Mouse (Mus musculus): ENCODE results near the gene Nr2e1. TPM values are rescaled to one million over a fixed set of nuclear protein-coding genes. Genes with fewer than 3 reads are reported as not detected.
A peak's percentile ranks its signal among the peaks of the same experiment; 100 is the strongest.

Nr2e1 gene
- polyA plus RNA-seq (2012; ENCODE audit: insufficient read depth, insufficient read length, low replicate concordance, missing spikeins), result not detected in 2 replicates

- 1% methylated on average over 43 of the region's 43 CpGs for WGBS
- peak; percentile 37; the same call in 1 of the 2 replicates for TF ChIP-seq CTCF (IDR thresholded peaks at IDR 0.05; ENCODE audit: insufficient read depth, low read depth, low read length)
- TF ChIP-seq POLR2A (IDR thresholded peaks at IDR 0.05; ENCODE audit: insufficient read depth, low read depth, low read length), result no peak
- peak within 1 kb of the TSS; percentile 34 for H3K4me3 ChIP-seq (ENCODE audit: insufficient read depth, low read depth, low read length)
- H3K27ac ChIP-seq (ENCODE audit: insufficient read depth, low read depth, low read length), result no peak within 1 kb of the TSS
- H3K4me1 ChIP-seq (ENCODE audit: control insufficient read depth, insufficient read depth, low read length), result peaks cover 26% of the 10 kb centered on the region
Observed at GRCm38 (mm10) chr10:42583157-42583872, at the start of gene Nr2e1, which contains the start of gene Ostm1. Gene Nr2e1 (minus strand): TSS chr10:42583632. Gene Ostm1 (plus strand): TSS chr10:42583822.

GRCm38 (mm10) chr10:42632453-42633360 is 49.3 kb upstream of the Nr2e1 start:
- Histone ChIP-seq H3K27ac (ENCODE audit: insufficient read depth, low read depth, low read length) (no peak overlapping the region), H3K4me1 (ENCODE audit: control insufficient read depth, insufficient read depth, low read length) (peaks cover 11% of the 10 kb centered on the region; the same call in 1 of the 2 replicates), H3K4me3 (ENCODE audit: insufficient read depth, low read depth, low read length) (no peak overlapping the region)
- TF ChIP-seq CTCF (IDR thresholded peaks at IDR 0.05; ENCODE audit: insufficient read depth, low read depth, low read length), result no peak
- TF ChIP-seq POLR2A (IDR thresholded peaks at IDR 0.05; ENCODE audit: insufficient read depth, low read depth, low read length), result no peak
- WGBS, result 5% methylated on average over 39 of the region's 39 CpGs

- peaks cover 11% of the 10 kb centered on the region; the same call in 1 of the 2 replicates for H3K4me1 ChIP-seq (ENCODE audit: control insufficient read depth, insufficient read depth, low read length)
- WGBS, result 5% methylated on average over 42 of the region's 42 CpGs
- H3K27ac ChIP-seq (ENCODE audit: insufficient read depth, low read depth, low read length), result no peak overlapping the region
- no peak overlapping the region for H3K4me3 ChIP-seq (ENCODE audit: insufficient read depth, low read depth, low read length)
- TF ChIP-seq POLR2A (IDR thresholded peaks at IDR 0.05; ENCODE audit: insufficient read depth, low read depth, low read length), result no peak
- no peak for TF ChIP-seq CTCF (IDR thresholded peaks at IDR 0.05; ENCODE audit: insufficient read depth, low read depth, low read length)
Observed at GRCm38 (mm10) chr10:42631754-42632452, 48.5 kb upstream of the Nr2e1 start.

GRCm38 (mm10) chr10:42630596-42631355 is 47.3 kb upstream of the Nr2e1 start:
- WGBS, result 33% methylated on average over 19 of the region's 19 CpGs
- no peak for TF ChIP-seq POLR2A (IDR thresholded peaks at IDR 0.05; ENCODE audit: insufficient read depth, low read depth, low read length)
- no peak for TF ChIP-seq CTCF (IDR thresholded peaks at IDR 0.05; ENCODE audit: insufficient read depth, low read depth, low read length)
- Histone ChIP-seq H3K4me1 (ENCODE audit: control insufficient read depth, insufficient read depth, low read length) (peaks cover 11% of the 10 kb centered on the region; the same call in 1 of the 2 replicates), H3K4me3 (ENCODE audit: insufficient read depth, low read depth, low read length) (no peak overlapping the region), H3K27ac (ENCODE audit: insufficient read depth, low read depth, low read length) (no peak overlapping the region)

- Histone ChIP-seq H3K27ac (ENCODE audit: insufficient read depth, low read depth, low read length) (no peak overlapping the region), H3K4me3 (ENCODE audit: insufficient read depth, low read depth, low read length) (no peak overlapping the region), H3K4me1 (ENCODE audit: control insufficient read depth, insufficient read depth, low read length) (no peaks in the 10 kb centered on the region)
- WGBS, result 90% methylated on average over 2 of the region's 2 CpGs
- TF ChIP-seq POLR2A (IDR thresholded peaks at IDR 0.05; ENCODE audit: insufficient read depth, low read depth, low read length), result no peak
Observed at GRCm38 (mm10) chr10:42625907-42626306, 42.5 kb upstream of the Nr2e1 start.

- WGBS, result 50% methylated on average over 2 of the region's 2 CpGs
- TF ChIP-seq CTCF (IDR thresholded peaks at IDR 0.05; ENCODE audit: insufficient read depth, low read depth, low read length) (no peak), POLR2A (IDR thresholded peaks at IDR 0.05; ENCODE audit: insufficient read depth, low read depth, low read length) (no peak)
- Histone ChIP-seq H3K4me3 (ENCODE audit: insufficient read depth, low read depth, low read length) (no peak overlapping the region), H3K4me1 (ENCODE audit: control insufficient read depth, insufficient read depth, low read length) (peaks cover 4% of the 10 kb centered on the region), H3K27ac (ENCODE audit: insufficient read depth, low read depth, low read length) (no peak overlapping the region)
Observed at GRCm38 (mm10) chr10:42618291-42618690, 34.9 kb upstream of the Nr2e1 start.

- Histone ChIP-seq H3K4me1 (ENCODE audit: control insufficient read depth, insufficient read depth, low read length) (peaks cover 4% of the 10 kb centered on the region), H3K27ac (ENCODE audit: insufficient read depth, low read depth, low read length) (no peak overlapping the region), H3K4me3 (ENCODE audit: insufficient read depth, low read depth, low read length) (no peak overlapping the region)
- 69% methylated on average over 9 of the region's 9 CpGs for WGBS
- TF ChIP-seq POLR2A (IDR thresholded peaks at IDR 0.05; ENCODE audit: insufficient read depth, low read depth, low read length) (no peak), CTCF (IDR thresholded peaks at IDR 0.05; ENCODE audit: insufficient read depth, low read depth, low read length) (no peak)
Observed at GRCm38 (mm10) chr10:42614766-42615165, 31.3 kb upstream of the Nr2e1 start.

Data from olfactory bulb, adult 2 months (tissue).